Mouse (Mus musculus): ENCODE measurements around the gene Aspscr1. TPM values are rescaled to one million over a fixed set of nuclear protein-coding genes. Genes with fewer than 3 reads are reported as not detected.

Aspscr1 gene
- total RNA-seq (2021): 10 to 100 TPM; 48.6 to 55.3 TPM
- long read RNA-seq, experiment 1, transcript Aspscr1-201 (16 exons, 1,820 nt): major isoform, 86 of 130 reads
- long read RNA-seq, experiment 1, partial matches to known transcripts: 1 of 130 reads
- long read RNA-seq, experiment 1, other reads (novel, unspliced or antisense): 37 of 130 reads
- long read RNA-seq, experiment 2, transcript Aspscr1-201 (16 exons, 1,820 nt): major isoform, 82 of 130 reads
- long read RNA-seq, experiment 2, transcript Aspscr1-203 (15 exons, 1,690 nt): minor isoform, 6 of 130 reads
- long read RNA-seq, experiment 2, partial matches to known transcripts: 9 of 130 reads
- long read RNA-seq, experiment 2, other reads (novel, unspliced or antisense): 33 of 130 reads

DNA sequence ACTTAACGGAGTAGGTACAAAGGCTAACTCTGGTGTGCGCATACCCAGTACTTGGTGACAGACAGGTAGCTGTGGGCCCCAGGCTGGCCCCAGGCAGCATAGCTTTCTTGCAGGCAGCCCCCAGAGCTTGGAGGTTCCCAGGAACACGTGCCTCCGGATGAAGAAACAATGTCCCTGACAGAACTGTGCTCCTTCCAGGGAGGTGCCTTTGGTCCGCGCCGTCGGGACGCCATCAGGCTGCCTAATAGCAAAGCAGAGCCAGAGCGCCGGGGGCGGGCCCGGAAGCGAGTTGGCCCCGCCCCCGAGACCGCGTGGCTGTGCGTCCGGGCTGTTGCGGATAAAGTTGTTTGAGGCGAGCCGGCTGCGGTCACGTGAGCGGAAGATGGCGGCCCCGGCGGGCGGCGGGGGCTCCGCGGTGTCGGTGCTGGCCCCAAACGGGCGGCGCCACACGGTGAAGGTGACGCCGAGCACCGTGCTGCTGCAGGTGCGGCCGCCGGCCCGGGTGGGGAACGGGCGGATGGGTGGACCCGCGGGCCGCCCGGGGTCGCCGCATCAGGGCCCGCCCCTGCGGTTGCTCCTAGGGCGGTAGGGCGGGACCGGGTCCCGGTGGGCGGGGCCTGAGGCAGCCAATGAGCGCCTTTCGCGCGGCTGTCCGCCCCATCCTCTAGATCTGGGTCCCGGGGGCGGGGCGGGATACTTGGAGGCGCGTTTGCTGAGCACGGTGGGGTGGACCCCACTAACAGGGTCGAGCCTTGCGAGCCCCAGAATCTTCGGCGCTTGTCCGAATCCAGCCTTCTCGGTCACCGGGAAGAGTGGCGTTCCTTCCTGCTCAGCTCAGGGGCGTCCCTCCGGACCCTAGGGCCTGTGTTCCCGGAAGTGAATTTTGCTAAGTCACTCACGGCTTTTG lies at the start of gene Aspscr1:
Gene Aspscr1 (plus strand): TSS at position 287 of the 907 bp plus-strand sequence.
- DNase-seq (ENCODE audit: low spot score in 2 of 2): peak; percentile 97 to 99

- peak in 1 of 2 experiments; percentile 71 for DNase-seq (ENCODE audit: low spot score in 2 of 2)
Measured at GRCm38 (mm10) chr11:120623961-120624679, 48.7 kb upstream of the Aspscr1 start.

DNA sequence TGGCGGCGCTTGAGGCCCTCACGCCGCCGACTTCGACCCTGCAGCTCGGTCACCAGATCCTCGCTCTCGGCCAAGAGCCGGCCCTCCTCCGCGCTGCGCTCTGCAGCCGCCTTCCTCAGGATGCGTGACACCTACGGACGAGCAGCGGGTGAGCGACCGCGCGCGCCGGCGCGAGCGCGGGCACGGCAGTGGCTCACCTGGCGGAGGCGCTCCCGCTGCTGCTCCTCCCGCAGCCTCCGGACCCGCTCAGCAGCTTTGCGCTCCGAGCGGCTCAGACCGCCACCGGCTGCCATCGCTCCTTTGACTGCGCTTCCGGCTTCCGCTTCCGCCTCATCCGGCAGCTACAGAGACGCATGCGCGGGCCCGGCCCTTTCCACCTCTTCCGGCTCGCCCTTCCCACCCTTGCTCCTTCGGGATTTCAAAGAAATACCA lies 48.1 kb upstream of the Aspscr1 start:
- peak; percentile 70 to 89 for DNase-seq (ENCODE audit: low spot score in 2 of 2)

DNA sequence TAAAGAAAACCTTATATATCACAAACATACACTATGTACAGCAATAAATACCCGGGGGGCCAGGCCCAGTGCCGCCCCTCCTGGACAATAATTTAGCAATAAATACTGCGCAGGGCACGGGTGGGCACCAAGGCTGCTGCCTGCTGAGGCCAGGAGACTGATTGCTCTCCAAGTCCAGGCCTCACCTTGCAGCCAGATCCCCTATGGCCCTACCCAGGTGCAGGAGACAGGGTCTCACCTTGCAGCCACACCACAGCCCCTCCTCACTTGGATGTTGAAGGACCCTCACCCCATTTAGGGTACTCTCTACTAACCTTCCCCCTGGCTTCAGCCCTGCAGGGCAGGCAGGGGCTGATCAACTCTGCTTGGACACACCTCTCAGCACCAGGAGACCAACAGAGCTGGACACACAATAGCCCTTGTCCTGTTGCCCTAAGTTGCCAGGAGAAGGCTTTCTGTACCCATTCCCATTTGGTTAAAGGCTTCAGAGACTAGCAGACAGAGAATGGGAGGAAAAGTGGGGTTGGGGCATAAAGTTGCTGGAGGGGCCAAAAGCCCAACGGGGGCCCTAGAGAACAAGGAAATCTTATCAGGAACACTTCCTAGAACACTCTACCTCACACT lies 47.5 kb upstream of the Aspscr1 start, which contains the start of gene Sirt7:
Gene Sirt7 (minus strand): TSS at position 89 of the 624 bp plus-strand sequence.
- no peak for DNase-seq (ENCODE audit: low spot score in 2 of 2)

DNA sequence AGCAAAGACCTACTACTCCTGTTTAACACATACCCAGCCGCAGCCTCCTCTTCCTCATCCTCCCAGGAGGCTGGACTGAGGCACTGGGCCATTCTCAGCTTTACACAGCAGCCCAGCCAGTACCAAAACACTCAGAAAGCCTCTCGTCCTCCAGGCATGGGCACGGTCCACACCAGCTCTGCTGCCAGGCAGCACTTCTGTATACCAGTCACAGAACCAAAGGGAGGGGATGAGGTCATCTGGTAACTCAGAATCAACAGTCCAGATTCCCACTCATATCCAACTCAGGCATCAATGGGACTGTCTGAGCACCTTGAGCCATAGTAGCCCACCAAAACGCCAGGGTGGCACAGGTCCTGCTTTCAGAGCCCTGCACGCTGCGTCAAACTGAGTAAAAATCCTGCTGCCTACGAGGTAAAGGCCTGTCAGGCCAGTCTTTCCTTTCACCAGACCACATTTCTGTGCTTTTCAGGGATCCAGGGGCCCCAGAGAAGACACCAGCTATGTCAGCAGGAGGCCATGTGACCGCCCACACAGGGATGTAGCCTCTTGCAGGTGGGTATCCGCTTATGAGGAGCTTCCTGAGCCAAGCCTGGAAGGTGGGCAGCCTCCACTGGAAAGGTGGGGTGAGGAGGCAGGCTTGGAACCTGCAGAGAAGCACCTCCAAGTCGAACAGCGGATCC lies 45.8 kb upstream of the Aspscr1 start:
- DNase-seq (ENCODE audit: low spot score in 2 of 2): peak in 1 of 2 experiments; percentile 9

GRCm38 (mm10) chr11:120627468-120628300 lies 45.1 kb upstream of the Aspscr1 start:
- peak in 1 of 2 experiments; percentile 10 for DNase-seq (ENCODE audit: low spot score in 2 of 2)

- peak in 1 of 2 experiments; percentile 9 for DNase-seq (ENCODE audit: low spot score in 2 of 2)
Measured at GRCm38 (mm10) chr11:120628601-120629340, 44.0 kb upstream of the Aspscr1 start.

GRCm38 (mm10) chr11:120629341-120629730 lies 43.4 kb upstream of the Aspscr1 start:
- DNase-seq (ENCODE audit: low spot score in 2 of 2): peak in 1 of 2 experiments; percentile 12

DNA sequence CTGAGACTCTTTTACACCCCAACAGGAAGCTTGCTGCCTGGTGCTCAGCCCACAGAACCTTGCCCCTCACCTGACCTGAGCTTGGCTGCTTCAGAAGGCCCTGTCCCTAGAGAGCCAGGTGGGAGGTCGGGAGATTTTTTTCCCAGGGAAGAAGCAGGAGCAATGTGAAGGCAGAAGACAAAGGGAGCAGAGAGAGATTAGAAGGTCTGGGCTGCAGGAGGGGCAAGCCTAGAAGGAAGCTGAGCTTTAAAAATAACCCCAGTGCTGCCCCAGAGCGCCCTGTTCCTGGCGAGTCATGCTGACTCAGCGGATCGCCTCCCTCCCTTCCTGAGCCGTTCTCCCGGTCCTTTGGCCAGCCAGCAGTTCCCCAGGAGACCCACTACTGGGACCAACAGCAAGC lies 42.9 kb upstream of the Aspscr1 start:
- peak in 1 of 2 experiments; percentile 44 for DNase-seq (ENCODE audit: low spot score in 2 of 2)

- DNase-seq (ENCODE audit: low spot score in 2 of 2): peak in 1 of 2 experiments; percentile 19
Measured at GRCm38 (mm10) chr11:120630401-120630871, 42.3 kb upstream of the Aspscr1 start.

DNA sequence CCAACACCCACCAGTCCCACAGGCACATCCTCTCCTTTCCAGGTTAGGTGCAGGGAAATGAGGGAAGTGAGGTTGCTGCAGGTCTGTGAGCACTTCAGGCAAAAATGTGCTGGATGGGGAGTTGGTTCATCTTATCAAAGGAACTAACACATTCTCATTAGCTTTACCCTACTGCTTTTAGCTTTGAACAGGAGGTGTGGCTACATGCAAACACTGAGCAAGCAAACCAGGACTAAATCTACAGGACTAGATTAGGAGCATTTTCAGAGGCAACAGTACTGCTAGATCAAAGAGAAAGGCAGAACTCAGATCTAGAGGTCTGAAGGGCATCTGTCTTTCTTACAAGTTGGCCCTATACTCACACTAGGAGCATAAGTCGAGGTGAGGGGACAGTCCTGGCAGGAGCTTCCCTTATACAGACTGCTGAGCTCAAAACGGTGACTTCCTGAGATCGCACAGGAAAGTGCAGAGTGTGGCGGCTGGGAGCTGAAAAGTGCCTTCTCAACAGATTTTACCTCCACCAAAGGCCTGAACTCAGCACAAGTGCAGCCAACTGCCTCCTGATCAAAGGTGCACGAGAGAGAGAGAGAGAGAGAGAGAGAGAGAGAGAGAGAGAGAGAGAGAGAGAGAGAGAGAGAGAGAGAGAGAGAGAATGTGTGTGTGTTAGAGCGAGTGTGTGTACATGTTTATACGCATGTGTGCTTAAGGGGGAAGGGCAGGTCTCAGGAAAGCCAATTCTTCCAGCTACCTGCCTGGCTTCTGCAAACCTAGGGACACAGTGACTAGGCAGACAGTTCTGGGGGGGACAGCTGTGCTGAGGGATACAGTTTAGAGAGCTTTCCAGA lies 41.7 kb upstream of the Aspscr1 start:
- DNase-seq (ENCODE audit: low spot score in 2 of 2): peak in 1 of 2 experiments; percentile 7

- peak in 1 of 2 experiments; percentile 7 for DNase-seq (ENCODE audit: low spot score in 2 of 2)
Measured at GRCm38 (mm10) chr11:120631726-120632448, 40.9 kb upstream of the Aspscr1 start.

DNA sequence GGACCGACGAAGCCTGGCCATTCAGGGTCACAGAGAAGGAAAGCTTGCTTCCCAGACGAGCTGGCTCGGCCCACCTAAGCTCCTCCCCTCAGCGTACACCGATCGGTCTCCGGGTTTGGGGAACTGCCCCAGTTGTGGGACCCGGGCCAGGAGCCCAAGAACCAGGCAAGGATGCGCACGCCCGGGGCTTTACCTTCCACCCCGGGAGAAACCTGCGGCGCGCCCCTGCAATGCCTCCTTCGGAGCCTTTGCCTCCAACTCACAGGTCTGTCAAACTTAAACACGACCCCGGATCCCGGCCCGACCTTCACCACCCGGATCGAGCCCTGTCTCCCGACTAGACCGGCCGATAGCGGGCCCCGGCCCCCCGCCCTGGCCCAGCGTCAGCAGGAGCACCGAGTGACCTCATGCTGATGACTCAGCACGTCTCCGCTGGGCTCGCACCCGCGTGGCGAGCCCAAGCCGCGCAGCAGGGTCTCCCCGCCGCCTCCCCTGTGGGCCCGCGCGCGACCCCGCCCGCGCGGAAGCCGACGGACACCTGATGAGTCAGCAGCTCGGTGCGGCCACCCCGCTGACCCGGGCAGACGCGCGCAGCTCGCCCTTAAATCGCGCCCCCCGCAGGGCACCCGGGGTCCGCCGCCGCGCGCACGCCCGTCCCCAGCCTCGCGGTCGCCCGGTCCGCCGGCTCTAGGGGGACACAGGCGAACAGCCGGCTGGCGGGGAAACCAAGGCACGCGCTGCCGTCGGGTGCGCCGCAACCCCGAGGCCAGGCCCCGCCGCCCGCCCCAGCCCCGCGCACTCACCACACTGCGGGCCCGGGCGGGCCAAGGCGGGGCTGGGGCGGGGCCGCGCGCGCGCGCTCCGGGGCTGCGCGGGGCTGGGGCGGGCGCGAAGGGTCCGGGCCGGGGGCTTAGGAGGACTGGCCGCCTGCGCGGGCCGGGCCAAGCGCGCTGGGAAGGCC lies 39.9 kb upstream of the Aspscr1 start:
- DNase-seq (ENCODE audit: low spot score in 2 of 2): peak; percentile 52 to 76

GRCm38 (mm10) chr11:120633520-120634343 lies 39.0 kb upstream of the Aspscr1 start, which contains the start of gene Mafg:
Gene Mafg, minus strand, starts transcription at chr11:120633600.
- DNase-seq (ENCODE audit: low spot score in 2 of 2): peak; percentile 87 to 91

Data from gastrocnemius, postnatal 4 days (tissue).